Mouse (Mus musculus) cerebellum, adult 2 months (tissue): ENCODE measurements around the gene Muc4.

Source experiments
- CTCF ChIP-seq: fragments of 200-500 bp; IDR thresholded peaks from 2 replicates; pipeline ENCODE4 v1.5.1; 2011; ENCODE audit warnings: low read depth, mild to moderate bottlenecking, control low read depth, low read length, moderate library complexity, borderline replicate concordance; ENCODE audit not compliant: insufficient read depth
- POLR2A ChIP-seq: fragments of 200-500 bp; IDR thresholded peaks from 2 replicates; pipeline ENCODE4 v1.6.1; 2011; ENCODE audit warnings: low read length, control low read depth, borderline replicate concordance; ENCODE audit not compliant: insufficient read depth

DNA sequence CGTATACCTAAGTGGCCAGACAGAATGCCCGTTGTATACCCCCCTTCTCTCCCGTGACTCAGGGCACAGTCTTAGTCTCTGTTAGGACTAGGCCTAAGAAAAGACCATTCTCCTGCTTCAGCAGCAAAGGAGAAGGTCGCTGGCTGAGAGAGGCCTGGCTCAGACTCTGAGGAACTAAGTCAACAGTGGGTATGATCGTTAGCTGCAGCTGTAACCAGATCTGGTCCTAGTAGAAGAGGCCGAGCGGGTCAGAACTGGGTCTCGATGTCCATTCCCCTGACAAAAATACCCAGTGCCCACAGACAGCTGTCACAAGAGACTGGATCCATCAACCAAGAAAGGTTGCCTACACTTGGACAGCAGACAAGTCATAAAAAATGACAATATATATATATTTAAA, 87.8 kb downstream of the Muc4 start:
- no peak for TF ChIP-seq POLR2A
- no peak for TF ChIP-seq CTCF
